Mouse (Mus musculus): Measurements from ENCODE around the gene Naga. TPM values are rescaled to one million over a fixed set of nuclear protein-coding genes. Genes with fewer than 3 reads are reported as not detected.

Naga gene
- polyA plus RNA-seq, 1 experiment from 2014 or later: 23.0 TPM

- DNase-seq (no peak), ATAC-seq (ENCODE audit: low FRiP score, low TSS enrichment) (no peak)
- no peaks in the 10 kb centered on the region for H3K27me3 ChIP-seq (ENCODE audit: control insufficient read depth, insufficient read depth, low read length)
- no peak overlapping the region for H3K4me2 ChIP-seq (ENCODE audit: low read length)
- H3K36me3 ChIP-seq (ENCODE audit: control insufficient read depth, insufficient read depth, low read length): peaks cover 32% of the 10 kb centered on the region
- H3K4me3 ChIP-seq (replicated peaks; ENCODE audit: low read depth, low read length): no peak overlapping the region
- H3K4me1 ChIP-seq (ENCODE audit: control insufficient read depth, insufficient read depth, low read length): peaks cover 23% of the 10 kb centered on the region
- no peaks in the 10 kb centered on the region for H3K9me3 ChIP-seq (ENCODE audit: control insufficient read depth, low read length)
- no peak overlapping the region for H3K9ac ChIP-seq (replicated peaks; ENCODE audit: low read length)
- WGBS: 90% methylated on average over 2 of the region's 2 CpGs
- no peak overlapping the region for H3K27ac ChIP-seq (replicated peaks; ENCODE audit: low read depth, low read length)
These were observed 10.2 kb upstream of the Naga start for GRCm38 (mm10) chr15:82348999-82349341.

DNA sequence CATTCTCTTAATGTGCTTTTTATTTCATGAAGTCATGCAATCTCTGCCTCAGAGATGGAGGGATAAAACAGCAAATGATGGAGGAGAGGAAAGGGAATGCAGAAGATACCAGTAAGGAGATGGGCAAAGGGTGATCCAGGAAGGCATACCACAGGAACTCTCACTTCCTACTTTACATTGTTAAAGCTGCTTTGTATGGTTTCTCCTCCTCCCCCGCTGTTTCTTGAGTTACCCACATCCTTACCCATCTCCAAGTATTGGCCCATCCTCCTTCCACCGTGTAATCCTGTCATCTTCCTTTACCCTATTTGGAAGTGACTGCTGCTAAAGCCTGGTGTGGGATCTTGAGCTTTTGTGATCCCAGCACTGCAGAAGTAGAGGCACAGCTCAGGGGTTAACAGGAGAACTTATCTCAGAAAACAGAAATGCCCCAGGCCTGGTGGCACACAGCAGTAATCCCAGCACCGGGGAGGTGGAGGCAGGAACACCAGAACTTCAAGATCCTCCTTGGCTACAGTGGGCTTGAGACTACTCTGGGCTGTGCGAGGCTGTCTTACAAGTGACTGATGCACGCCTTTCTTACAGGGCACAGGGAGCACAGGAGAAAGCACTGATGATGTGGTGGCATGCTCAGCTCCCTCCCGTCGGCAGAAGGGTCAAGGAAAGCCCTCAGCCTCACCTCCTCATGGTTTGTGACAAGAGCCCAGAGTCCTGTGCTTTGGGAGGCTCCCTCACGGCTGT, 9.7 kb upstream of the Naga start:
- peaks cover 32% of the 10 kb centered on the region for H3K36me3 ChIP-seq (ENCODE audit: control insufficient read depth, insufficient read depth, low read length)
- DNase-seq (no peak), ATAC-seq (ENCODE audit: low FRiP score, low TSS enrichment) (no peak)
- H3K9me3 ChIP-seq (ENCODE audit: control insufficient read depth, low read length): no peaks in the 10 kb centered on the region
- H3K4me1 ChIP-seq (ENCODE audit: control insufficient read depth, insufficient read depth, low read length): peaks cover 22% of the 10 kb centered on the region
- no peak overlapping the region for H3K9ac ChIP-seq (replicated peaks; ENCODE audit: low read length)
- WGBS: 86% methylated on average over 8 of the region's 8 CpGs
- no peak overlapping the region for H3K4me2 ChIP-seq (ENCODE audit: low read length)
- H3K27me3 ChIP-seq (ENCODE audit: control insufficient read depth, insufficient read depth, low read length): no peaks in the 10 kb centered on the region
- no peak overlapping the region for H3K27ac ChIP-seq (replicated peaks; ENCODE audit: low read depth, low read length)
- no peak overlapping the region for H3K4me3 ChIP-seq (replicated peaks; ENCODE audit: low read depth, low read length)

- peak overlapping the region; percentile 78; the same call in 1 of the 2 replicates for H3K4me2 ChIP-seq (ENCODE audit: low read length)
- WGBS: 91% methylated on average over 12 of the region's 12 CpGs
- no peaks in the 10 kb centered on the region for H3K9me3 ChIP-seq (ENCODE audit: control insufficient read depth, low read length)
- no peak for DNase-seq
- H3K27ac ChIP-seq (replicated peaks; ENCODE audit: low read depth, low read length): no peak overlapping the region
- no peak overlapping the region for H3K4me3 ChIP-seq (replicated peaks; ENCODE audit: low read depth, low read length)
- H3K27me3 ChIP-seq (ENCODE audit: control insufficient read depth, insufficient read depth, low read length): no peaks in the 10 kb centered on the region
- H3K4me1 ChIP-seq (ENCODE audit: control insufficient read depth, insufficient read depth, low read length): peaks cover 16% of the 10 kb centered on the region
- H3K9ac ChIP-seq (replicated peaks; ENCODE audit: low read length): no peak overlapping the region
- H3K36me3 ChIP-seq (ENCODE audit: control insufficient read depth, insufficient read depth, low read length): peaks cover 32% of the 10 kb centered on the region
- no peak for ATAC-seq (ENCODE audit: low FRiP score, low TSS enrichment)
These were observed 9.1 kb upstream of the Naga start for GRCm38 (mm10) chr15:82347852-82348251.

GRCm38 (mm10) chr15:82347303-82347676, 8.6 kb upstream of the Naga start:
- Histone ChIP-seq H3K36me3 (ENCODE audit: control insufficient read depth, insufficient read depth, low read length) (peaks cover 32% of the 10 kb centered on the region), H3K27ac (replicated peaks; ENCODE audit: low read depth, low read length) (no peak overlapping the region), H3K27me3 (ENCODE audit: control insufficient read depth, insufficient read depth, low read length) (no peaks in the 10 kb centered on the region), H3K9me3 (ENCODE audit: control insufficient read depth, low read length) (no peaks in the 10 kb centered on the region), H3K9ac (replicated peaks; ENCODE audit: low read length) (peak overlapping the region; percentile 72; the same call in 1 of the 2 replicates), H3K4me3 (replicated peaks; ENCODE audit: low read depth, low read length) (peak overlapping the region; percentile 63), H3K4me2 (ENCODE audit: low read length) (peak overlapping the region; percentile 78), H3K4me1 (ENCODE audit: control insufficient read depth, insufficient read depth, low read length) (peaks cover 13% of the 10 kb centered on the region)
- DNase-seq: no peak
- no peak for ATAC-seq (ENCODE audit: low FRiP score, low TSS enrichment)
- WGBS: 88% methylated on average over 4 of the region's 4 CpGs

- no peaks in the 10 kb centered on the region for H3K27me3 ChIP-seq (ENCODE audit: control insufficient read depth, insufficient read depth, low read length)
- peak overlapping the region; percentile 91 for H3K27ac ChIP-seq (replicated peaks; ENCODE audit: low read depth, low read length)
- H3K4me3 ChIP-seq (replicated peaks; ENCODE audit: low read depth, low read length): peak overlapping the region; percentile 63
- no peak for DNase-seq
- H3K9me3 ChIP-seq (ENCODE audit: control insufficient read depth, low read length): no peaks in the 10 kb centered on the region
- peaks cover 13% of the 10 kb centered on the region for H3K4me1 ChIP-seq (ENCODE audit: control insufficient read depth, insufficient read depth, low read length)
- H3K9ac ChIP-seq (replicated peaks; ENCODE audit: low read length): peak overlapping the region; percentile 72
- 70% methylated on average over 14 of the region's 14 CpGs for WGBS
- ATAC-seq (ENCODE audit: low FRiP score, low TSS enrichment): no peak
- peaks cover 32% of the 10 kb centered on the region for H3K36me3 ChIP-seq (ENCODE audit: control insufficient read depth, insufficient read depth, low read length)
- peak overlapping the region; percentile 78 for H3K4me2 ChIP-seq (ENCODE audit: low read length)
These were observed 8.0 kb upstream of the Naga start for GRCm38 (mm10) chr15:82346580-82347302.

- Histone ChIP-seq H3K27me3 (ENCODE audit: control insufficient read depth, insufficient read depth, low read length) (no peaks in the 10 kb centered on the region), H3K4me1 (ENCODE audit: control insufficient read depth, insufficient read depth, low read length) (peaks cover 16% of the 10 kb centered on the region), H3K36me3 (ENCODE audit: control insufficient read depth, insufficient read depth, low read length) (peaks cover 30% of the 10 kb centered on the region), H3K9ac (replicated peaks; ENCODE audit: low read length) (peak overlapping the region; percentile 72), H3K9me3 (ENCODE audit: control insufficient read depth, low read length) (no peaks in the 10 kb centered on the region), H3K4me3 (replicated peaks; ENCODE audit: low read depth, low read length) (peak overlapping the region; percentile 63), H3K27ac (replicated peaks; ENCODE audit: low read depth, low read length) (peak overlapping the region; percentile 91), H3K4me2 (ENCODE audit: low read length) (peak overlapping the region; percentile 78)
- peak; percentile 99 for DNase-seq
- under 1% methylated on average over 51 of the region's 51 CpGs for WGBS
- peak; percentile 99 for ATAC-seq (ENCODE audit: low FRiP score, low TSS enrichment)
These were observed 7.2 kb upstream of the Naga start for GRCm38 (mm10) chr15:82345820-82346470.

GRCm38 (mm10) chr15:82344971-82345370, 6.2 kb upstream of the Naga start:
- ATAC-seq (ENCODE audit: low FRiP score, low TSS enrichment): no peak
- no peak overlapping the region for H3K27ac ChIP-seq (replicated peaks; ENCODE audit: low read depth, low read length)
- H3K36me3 ChIP-seq (ENCODE audit: control insufficient read depth, insufficient read depth, low read length): peaks cover 20% of the 10 kb centered on the region
- peaks cover 16% of the 10 kb centered on the region for H3K4me1 ChIP-seq (ENCODE audit: control insufficient read depth, insufficient read depth, low read length)
- H3K27me3 ChIP-seq (ENCODE audit: control insufficient read depth, insufficient read depth, low read length): peaks cover 8% of the 10 kb centered on the region
- DNase-seq: no peak
- H3K9me3 ChIP-seq (ENCODE audit: control insufficient read depth, low read length): no peaks in the 10 kb centered on the region
- no peak overlapping the region for H3K4me2 ChIP-seq (ENCODE audit: low read length)
- no peak overlapping the region for H3K4me3 ChIP-seq (replicated peaks; ENCODE audit: low read depth, low read length)
- no peak overlapping the region for H3K9ac ChIP-seq (replicated peaks; ENCODE audit: low read length)
- WGBS: 96% methylated on average over 6 of the region's 6 CpGs

- peaks cover 7% of the 10 kb centered on the region for H3K36me3 ChIP-seq (ENCODE audit: control insufficient read depth, insufficient read depth, low read length)
- peaks cover 9% of the 10 kb centered on the region for H3K27me3 ChIP-seq (ENCODE audit: control insufficient read depth, insufficient read depth, low read length)
- DNase-seq (no peak), ATAC-seq (ENCODE audit: low FRiP score, low TSS enrichment) (no peak)
- no peak overlapping the region for H3K4me3 ChIP-seq (replicated peaks; ENCODE audit: low read depth, low read length)
- H3K4me2 ChIP-seq (ENCODE audit: low read length): no peak overlapping the region
- H3K4me1 ChIP-seq (ENCODE audit: control insufficient read depth, insufficient read depth, low read length): peaks cover 16% of the 10 kb centered on the region
- no peak overlapping the region for H3K27ac ChIP-seq (replicated peaks; ENCODE audit: low read depth, low read length)
- WGBS: 91% methylated on average over 27 of the region's 27 CpGs
- H3K9ac ChIP-seq (replicated peaks; ENCODE audit: low read length): no peak overlapping the region
- no peaks in the 10 kb centered on the region for H3K9me3 ChIP-seq (ENCODE audit: control insufficient read depth, low read length)
These were observed 4.9 kb upstream of the Naga start for GRCm38 (mm10) chr15:82343368-82344287.
